Mouse (Mus musculus) cerebellum, postnatal 4 days (tissue): ENCODE measurements around the gene Dgkg.

Source experiments
- DNase-seq, 2 experiments: peaks; one replicate each; pipeline ENCODE4 v3.0.0; 2022; ENCODE audit warnings: low spot score in 2 of 2, mixed read lengths in 1 of 2

Dgkg gene

GRCm38 (mm10) chr16:22545799-22546198, 111.2 kb downstream of the Dgkg start:
- no peak for DNase-seq

GRCm38 (mm10) chr16:22545016-22545561, 111.9 kb downstream of the Dgkg start:
- peak in 1 of 2 experiments; percentile 16 for DNase-seq

GRCm38 (mm10) chr16:22542691-22543141, 114.3 kb downstream of the Dgkg start:
- no peak for DNase-seq

GRCm38 (mm10) chr16:22539275-22539674, 117.7 kb downstream of the Dgkg start:
- no peak for DNase-seq

- DNase-seq: no peak
These were observed 120.3 kb downstream of the Dgkg start for GRCm38 (mm10) chr16:22536581-22537160.

- no peak for DNase-seq
These were observed 123.9 kb downstream of the Dgkg start for GRCm38 (mm10) chr16:22533087-22533486.

GRCm38 (mm10) chr16:22531834-22532233, 125.2 kb downstream of the Dgkg start:
- peak in 1 of 2 experiments; percentile 24 for DNase-seq

GRCm38 (mm10) chr16:22531041-22531440, 126.0 kb downstream of the Dgkg start:
- no peak for DNase-seq

GRCm38 (mm10) chr16:22527499-22527939, 129.5 kb downstream of the Dgkg start:
- no peak for DNase-seq

GRCm38 (mm10) chr16:22526386-22526785, 130.6 kb downstream of the Dgkg start:
- DNase-seq: no peak

- peak in 1 of 2 experiments; percentile 63 for DNase-seq
These were observed 139.3 kb downstream of the Dgkg start for GRCm38 (mm10) chr16:22517431-22518384.

- no peak for DNase-seq
These were observed 141.5 kb downstream of the Dgkg start for GRCm38 (mm10) chr16:22515476-22515875.

- no peak for DNase-seq
These were observed 146.0 kb downstream of the Dgkg start for GRCm38 (mm10) chr16:22510861-22511637.

GRCm38 (mm10) chr16:22508936-22509563, 148.0 kb downstream of the Dgkg start:
- peak in 1 of 2 experiments; percentile 25 for DNase-seq

- DNase-seq: no peak
These were observed 151.4 kb downstream of the Dgkg start for GRCm38 (mm10) chr16:22505656-22506055.

- no peak for DNase-seq
These were observed 152.2 kb downstream of the Dgkg start for GRCm38 (mm10) chr16:22504851-22505250.

- DNase-seq: no peak
These were observed 153.0 kb downstream of the Dgkg start for GRCm38 (mm10) chr16:22504049-22504448.

GRCm38 (mm10) chr16:22503467-22503866, 153.6 kb downstream of the Dgkg start:
- no peak for DNase-seq

- no peak for DNase-seq
These were observed 155.2 kb downstream of the Dgkg start for GRCm38 (mm10) chr16:22501855-22502254.

- no peak for DNase-seq
These were observed 156.5 kb downstream of the Dgkg start for GRCm38 (mm10) chr16:22500561-22500960.

- DNase-seq: no peak
These were observed 157.1 kb downstream of the Dgkg start for GRCm38 (mm10) chr16:22499951-22500350.
